Mouse (Mus musculus) thymus, adult 2 months (tissue): ENCODE data around the gene Fam43b.

Experiments
- CTCF ChIP-seq: fragments of 200-500 bp; IDR thresholded peaks from 2 replicates; pipeline ENCODE4 v1.5.1; 2012; ENCODE audit warnings: mild to moderate bottlenecking, control low read depth, low read length, moderate library complexity, borderline replicate concordance; ENCODE audit not compliant: control insufficient read depth, poor library complexity, insufficient read depth; ENCODE audit errors: extremely low read depth
- POLR2A ChIP-seq: fragments of 200-500 bp; IDR thresholded peaks from 2 replicates; pipeline ENCODE4 v1.6.1; 2012; ENCODE audit warnings: mild to moderate bottlenecking, low read length, control low read depth, moderate library complexity; ENCODE audit not compliant: control insufficient read depth, poor library complexity, insufficient read depth; ENCODE audit errors: extremely low read depth

DNA sequence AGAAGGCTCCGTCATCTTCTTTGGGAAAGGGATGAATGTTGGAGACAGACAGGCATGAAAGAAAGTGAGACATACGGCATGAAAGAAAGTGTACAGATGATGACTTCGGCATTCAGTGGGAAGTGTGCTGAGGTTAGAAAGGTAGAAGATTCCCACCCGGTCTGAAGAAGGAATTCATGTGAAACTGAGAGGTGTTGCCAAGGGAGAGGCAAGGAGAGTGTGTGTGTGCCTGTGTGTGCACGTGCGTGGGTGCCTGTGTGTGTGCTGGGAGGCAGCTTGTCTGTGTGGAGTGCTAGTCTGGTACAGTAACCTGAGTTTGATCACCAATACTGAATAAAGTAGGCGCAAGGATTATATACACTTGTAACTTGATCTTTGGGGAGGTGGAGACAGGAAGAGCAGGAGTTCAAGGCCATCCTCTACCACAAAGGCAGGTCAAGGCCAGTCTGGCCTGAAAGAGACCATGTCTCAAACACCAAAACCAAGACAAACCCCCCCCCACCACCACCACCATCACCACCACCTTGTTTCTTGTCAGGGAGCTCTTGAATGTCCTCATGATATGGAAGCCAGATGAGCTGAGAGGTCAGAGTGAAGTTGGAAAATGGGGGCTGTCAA, 15.3 kb upstream of the Fam43b start:
- TF ChIP-seq POLR2A (no peak), CTCF (no peak)
